Mouse (Mus musculus) MEL (cell line): ENCODE data around the gene Ass1. TPM values are rescaled to one million over a fixed set of nuclear protein-coding genes. Genes with fewer than 3 reads are reported as not detected.

Experiments
- DNase-seq: peaks from one replicate; pipeline ENCODE4 v3.0.0; 2011; ENCODE audit warnings: low read depth, low spot score
- H3K27ac ChIP-seq: 2 replicates; pipeline ENCODE4 v1.5.1; 2012; ENCODE audit warnings: low read depth, mild to moderate bottlenecking, control low read depth, low read length, moderate library complexity; ENCODE audit not compliant: control insufficient read depth
- H3K27me3 ChIP-seq, 2 experiments: fragments of 150-350 bp in 1 of 2; sonication (generic) in 1 of 2; 2 replicates each; pipeline ENCODE4 v1.6.1; 2012; ENCODE audit warnings: low read length in 2 of 2, mild to moderate bottlenecking in 2 of 2, improper control_type of control experiment in 1 of 2, moderate library complexity in 1 of 2; ENCODE audit not compliant: insufficient read depth in 2 of 2, control insufficient read depth in 1 of 2
- H3K36me3 ChIP-seq, 2 experiments: 2 replicates each; pipeline ENCODE4 v1.6.1; 2012 to 2014; ENCODE audit warnings: low read length in 2 of 2, improper control_type of control experiment in 1 of 2, inconsistent platforms in 1 of 2, mild to moderate bottlenecking in 1 of 2; ENCODE audit not compliant: insufficient read depth in 2 of 2, control insufficient read depth in 1 of 2
- H3K4me1 ChIP-seq, 2 experiments: fragments of 150-350 bp in 1 of 2; sonication (generic) in 1 of 2; 2 replicates each; pipeline ENCODE4 v1.6.1; 2012; ENCODE audit warnings: low read length in 2 of 2, improper control_type of control experiment in 1 of 2, mild to moderate bottlenecking in 1 of 2; ENCODE audit not compliant: insufficient read depth in 2 of 2, control insufficient read depth in 1 of 2
- H3K4me3 ChIP-seq, 2 experiments: fragments of 150-350 bp in 1 of 2; sonication (generic) in 1 of 2; 2 replicates each; pipeline ENCODE4 v1.5.1; 2012; ENCODE audit warnings: low read depth in 2 of 2, low read length in 2 of 2, mild to moderate bottlenecking in 2 of 2, moderate library complexity in 2 of 2, control low read depth in 1 of 2, improper control_type of control experiment in 1 of 2; ENCODE audit not compliant: control insufficient read depth in 1 of 2, insufficient read depth in 1 of 2
- H3K79me2 ChIP-seq: 2 replicates; pipeline ENCODE4 v1.6.1; 2012; ENCODE audit warnings: mild to moderate bottlenecking, low read length, moderate library complexity; ENCODE audit not compliant: control insufficient read depth, poor library complexity, insufficient read depth
- H3K9ac ChIP-seq: 2 replicates; pipeline ENCODE4 v1.6.1; 2012; ENCODE audit warnings: low read depth, mild to moderate bottlenecking, control low read depth, low read length, moderate library complexity; ENCODE audit not compliant: control insufficient read depth, poor library complexity, severe bottlenecking
- H3K9me3 ChIP-seq: fragments of 150-350 bp; sonication (generic); replicated peaks from 2 replicates; pipeline ENCODE4 v1.6.1; 2012; ENCODE audit warnings: mild to moderate bottlenecking, low read length, improper control_type of control experiment, moderate library complexity; ENCODE audit not compliant: insufficient read depth
- BHLHE40 ChIP-seq: IDR thresholded peaks from 2 replicates; pipeline ENCODE4 v1.6.1; 2012; ENCODE audit warnings: low read depth, mild to moderate bottlenecking, inconsistent platforms, low read length, improper control_type of control experiment, borderline replicate concordance
- CHD2 ChIP-seq: IDR thresholded peaks from 2 replicates; pipeline ENCODE4 v1.6.1; 2011; ENCODE audit warnings: low read length, improper control_type of control experiment
- CTCF ChIP-seq, 3 experiments: IDR thresholded peaks in 2 of 3; conservative IDR thresholded peaks in 1 of 3; 2 replicates each; pipeline ENCODE4 v1.5.1; 2011 to 2012; ENCODE audit warnings: low read length in 3 of 3, low read depth in 2 of 3, mild to moderate bottlenecking in 2 of 3, improper control_type of control experiment in 1 of 3, inconsistent platforms in 1 of 3, mixed read lengths in 1 of 3, moderate library complexity in 1 of 3; ENCODE audit not compliant: control insufficient read depth in 1 of 3, insufficient read depth in 1 of 3, poor library complexity in 1 of 3, severe bottlenecking in 1 of 3
- E2F4 ChIP-seq: IDR thresholded peaks from 2 replicates; pipeline ENCODE4 v1.6.1; 2011; ENCODE audit warnings: low read depth, low read length, improper control_type of control experiment, borderline replicate concordance
- ELF1 ChIP-seq: IDR thresholded peaks from 2 replicates; pipeline ENCODE4 v1.6.1; 2014; ENCODE audit warnings: low read depth, mild to moderate bottlenecking, inconsistent platforms, low read length, improper control_type of control experiment, moderate library complexity
- EP300 ChIP-seq, 2 experiments: IDR thresholded peaks; 2 replicates each; pipeline ENCODE4 v1.6.1; 2011; ENCODE audit warnings: improper control_type of control experiment in 2 of 2, low read length in 2 of 2, low read depth in 1 of 2, mild to moderate bottlenecking in 1 of 2
- GABPA ChIP-seq: IDR thresholded peaks from 2 replicates; pipeline ENCODE4 v1.6.1; 2012; ENCODE audit warnings: low read depth, mild to moderate bottlenecking, inconsistent platforms, low read length, improper control_type of control experiment, moderate library complexity
- GATA1 ChIP-seq: IDR thresholded peaks from 2 replicates; pipeline ENCODE4 v1.6.1; 2011; ENCODE audit warnings: low read depth, low read length, improper control_type of control experiment
- HCFC1 ChIP-seq: IDR thresholded peaks from 2 replicates; pipeline ENCODE4 v1.6.1; 2012; ENCODE audit warnings: low read depth, mild to moderate bottlenecking, inconsistent platforms, low read length, improper control_type of control experiment, moderate library complexity
- KAT2A ChIP-seq: conservative IDR thresholded peaks from 2 replicates; pipeline ENCODE4 v1.6.1; 2012; ENCODE audit warnings: low read depth, low read length, improper control_type of control experiment, inconsistent platforms
- MAFK ChIP-seq: IDR thresholded peaks from 2 replicates; pipeline ENCODE4 v1.6.1; 2011; ENCODE audit warnings: low read depth, mild to moderate bottlenecking, low read length, improper control_type of control experiment, borderline replicate concordance
- MAX ChIP-seq: IDR thresholded peaks from 2 replicates; pipeline ENCODE4 v1.6.1; 2011; ENCODE audit warnings: low read length, improper control_type of control experiment
- MAZ ChIP-seq: IDR thresholded peaks from 2 replicates; pipeline ENCODE4 v1.6.1; 2012; ENCODE audit warnings: low read depth, mild to moderate bottlenecking, inconsistent platforms, low read length, improper control_type of control experiment
- MEF2A ChIP-seq: IDR thresholded peaks from 2 replicates; pipeline ENCODE4 v1.6.1; 2014; ENCODE audit warnings: low read depth, mild to moderate bottlenecking, inconsistent platforms, low read length, improper control_type of control experiment; ENCODE audit not compliant: poor library complexity, insufficient replicate concordance, severe bottlenecking; ENCODE audit errors: extremely low read depth
- MXI1 ChIP-seq: IDR thresholded peaks from 2 replicates; pipeline ENCODE4 v1.6.1; 2011; ENCODE audit warnings: mild to moderate bottlenecking, low read depth, low read length, improper control_type of control experiment
- MYB ChIP-seq: IDR thresholded peaks from 2 replicates; pipeline ENCODE4 v1.6.1; 2011; ENCODE audit warnings: mild to moderate bottlenecking, low read depth, low read length, improper control_type of control experiment
- NRF1 ChIP-seq: IDR thresholded peaks from 2 replicates; pipeline ENCODE4 v1.6.1; 2014; ENCODE audit warnings: low read depth, mild to moderate bottlenecking, inconsistent platforms, low read length, improper control_type of control experiment, moderate library complexity; ENCODE audit not compliant: poor library complexity, insufficient read depth, severe bottlenecking
- POLR2A ChIP-seq, 2 experiments: IDR thresholded peaks; 2 replicates each; pipeline ENCODE4 v1.6.1; 2011 to 2012; ENCODE audit warnings: low read length in 2 of 2, mild to moderate bottlenecking in 2 of 2, control low read depth in 1 of 2, improper control_type of control experiment in 1 of 2, low read depth in 1 of 2, moderate library complexity in 1 of 2; ENCODE audit not compliant: control insufficient read depth in 1 of 2, insufficient read depth in 1 of 2, poor library complexity in 1 of 2
- POLR2AphosphoS2 ChIP-seq: IDR thresholded peaks from 2 replicates; pipeline ENCODE4 v1.6.1; 2011; ENCODE audit warnings: low read length, improper control_type of control experiment
- POLR2AphosphoS5 ChIP-seq: IDR thresholded peaks from 2 replicates; pipeline ENCODE4 v1.6.1; 2012; ENCODE audit warnings: low read depth, borderline replicate concordance, mild to moderate bottlenecking, inconsistent platforms, low read length, moderate library complexity, mixed read lengths
- SIN3A ChIP-seq: IDR thresholded peaks from 2 replicates; pipeline ENCODE4 v1.6.1; 2012; ENCODE audit warnings: low read length, improper control_type of control experiment, inconsistent platforms
- SMC3 ChIP-seq: IDR thresholded peaks from 2 replicates; pipeline ENCODE4 v1.6.1; 2011; ENCODE audit warnings: low read depth, low read length, improper control_type of control experiment
- TAL1 ChIP-seq: IDR thresholded peaks from 2 replicates; pipeline ENCODE4 v1.6.1; 2012; ENCODE audit warnings: mild to moderate bottlenecking, inconsistent platforms, low read length, moderate library complexity, mixed read lengths
- TCF12 ChIP-seq: IDR thresholded peaks from 2 replicates; pipeline ENCODE4 v1.6.1; 2014; ENCODE audit warnings: low read depth, mild to moderate bottlenecking, inconsistent platforms, low read length, improper control_type of control experiment, moderate library complexity
- UBTF ChIP-seq: IDR thresholded peaks from 2 replicates; pipeline ENCODE4 v1.6.1; 2012; ENCODE audit warnings: low read depth, mild to moderate bottlenecking, inconsistent platforms, low read length, improper control_type of control experiment, moderate library complexity, borderline replicate concordance; ENCODE audit not compliant: insufficient read depth
- ZKSCAN1 ChIP-seq: IDR thresholded peaks from 2 replicates; pipeline ENCODE4 v1.6.1; 2012; ENCODE audit warnings: low read depth, mild to moderate bottlenecking, inconsistent platforms, low read length, improper control_type of control experiment, moderate library complexity
- ZMIZ1 ChIP-seq: IDR thresholded peaks from 2 replicates; pipeline ENCODE4 v1.6.1; 2012; ENCODE audit warnings: low read depth, mild to moderate bottlenecking, inconsistent platforms, low read length, improper control_type of control experiment, moderate library complexity
- ZNF384 ChIP-seq: IDR thresholded peaks from 2 replicates; pipeline ENCODE4 v1.6.1; 2012; ENCODE audit warnings: low read depth, mild to moderate bottlenecking, inconsistent platforms, low read length, improper control_type of control experiment
- polyA plus RNA-seq, 2 experiments: library from polyadenylated mRNA; stranded (reverse) in 1 of 2; unstranded in 1 of 2; fragments of >175 nt in 1 of 2; fragments of >200 nt in 1 of 2; gene quantifications; 2 replicates each; pipeline versions ENCODE4 v1.2.1 to v1.2.4; 2012; ENCODE audit warnings: low replicate concordance in 2 of 2, low read depth in 1 of 2; ENCODE audit not compliant: insufficient read length in 2 of 2, insufficient read depth in 1 of 2, missing spikeins in 1 of 2
- total RNA-seq: library from RNA; depleted of rRNA; stranded (reverse); fragments of 300-350 nt; gene quantifications from 2 replicates; pipeline ENCODE4 v1.2.3, GENCODE M21; 2012

Gene Ass1
- total and polyA plus RNA-seq, 3 experiments, result 45.0 to 88.0 TPM; not detected in 1

DNA sequence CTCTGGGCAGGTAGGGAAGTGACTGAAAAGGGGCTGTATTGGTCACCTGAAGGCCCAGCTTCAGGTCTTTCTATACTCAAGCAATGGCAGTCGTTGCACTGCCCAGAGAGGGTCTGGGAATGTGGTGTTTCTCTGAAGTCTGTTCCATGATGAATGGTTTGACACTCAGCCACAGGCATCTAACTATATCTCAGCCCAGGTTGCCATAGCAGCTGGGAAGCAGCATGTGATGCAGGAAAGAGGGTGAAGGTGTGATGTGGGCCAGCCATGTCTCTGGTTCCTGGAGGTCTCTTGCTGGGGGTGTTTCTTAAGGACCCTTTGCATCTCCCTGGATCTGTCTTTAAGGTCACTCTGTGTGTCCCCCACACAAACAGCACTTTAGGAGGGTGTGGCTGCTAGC is 26.1 kb downstream of the Ass1 start:
- TF ChIP-seq POLR2A (IDR thresholded peaks at IDR 0.05; ENCODE audit: control insufficient read depth in 1 of 2, insufficient read depth in 1 of 2, low read depth in 1 of 2, low read length in 2 of 2, poor library complexity in 1 of 2) (no peak), GATA1 (no peak), CHD2 (no peak), MXI1 (no peak), POLR2AphosphoS5 (no peak), MAFK (no peak), MEF2A (no peak), HCFC1 (no peak), MAZ (no peak), TCF12 (no peak), NRF1 (no peak), POLR2AphosphoS2 (no peak), MYB (no peak), TAL1 (no peak), ZKSCAN1 (no peak), ZMIZ1 (no peak)
- Histone ChIP-seq H3K4me3 (no peak overlapping the region), H3K9me3 (no peaks in the 10 kb centered on the region), H3K27ac (no peak overlapping the region), H3K36me3 (no peaks in the 10 kb centered on the region), H3K79me2 (no peaks in the 10 kb centered on the region), H3K9ac (no peak overlapping the region), H3K4me1 (no peaks in the 10 kb centered on the region), H3K27me3 (no peaks in the 10 kb centered on the region)
- no peak for DNase-seq

DNA sequence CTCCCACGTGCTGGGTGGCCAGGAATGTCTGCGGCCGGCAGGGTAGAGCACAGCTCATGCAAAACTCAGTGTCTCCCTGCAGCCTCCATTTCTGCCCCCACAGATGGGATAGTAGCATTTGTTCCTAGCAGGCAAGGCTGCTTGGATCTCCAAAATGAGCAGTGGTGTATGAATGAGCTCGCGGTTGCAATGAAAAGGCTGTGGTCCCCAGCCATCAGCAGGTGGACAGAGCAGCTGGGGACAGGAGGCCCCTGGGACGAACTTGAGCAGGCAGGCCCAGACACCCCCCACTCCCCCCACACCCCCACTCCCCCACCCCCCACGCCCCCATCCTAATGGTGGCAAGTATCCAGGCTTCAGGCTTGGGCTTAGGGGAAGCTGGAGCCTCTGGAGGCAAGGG is 27.1 kb downstream of the Ass1 start:
- no peak for DNase-seq
- Histone ChIP-seq H3K27me3 (no peaks in the 10 kb centered on the region), H3K4me3 (no peak overlapping the region), H3K9ac (no peak overlapping the region), H3K4me1 (no peaks in the 10 kb centered on the region), H3K9me3 (no peaks in the 10 kb centered on the region), H3K36me3 (no peaks in the 10 kb centered on the region), H3K27ac (no peak overlapping the region), H3K79me2 (no peaks in the 10 kb centered on the region)
- TF ChIP-seq MXI1, result no peak
- TF ChIP-seq ELF1, result no peak
- TF ChIP-seq MAZ, result no peak
- no peak for TF ChIP-seq CTCF (IDR thresholded peaks at IDR 0.05 in 2 of 3, conservative IDR thresholded peaks at IDR 0.05 in 1 of 3; ENCODE audit: control insufficient read depth in 1 of 3, insufficient read depth in 1 of 3, low read depth in 2 of 3, low read length in 3 of 3, poor library complexity in 1 of 3, severe bottlenecking in 1 of 3)
- no peak for TF ChIP-seq POLR2AphosphoS2
- TF ChIP-seq TCF12, result no peak
- TF ChIP-seq ZNF384, result no peak
- TF ChIP-seq SIN3A, result no peak
- no peak for TF ChIP-seq EP300 (IDR thresholded peaks at IDR 0.05; ENCODE audit: low read depth in 1 of 2, low read length in 2 of 2)
- TF ChIP-seq MAX, result no peak
- no peak for TF ChIP-seq GABPA
- no peak for TF ChIP-seq MYB
- TF ChIP-seq E2F4, result no peak
- no peak for TF ChIP-seq SMC3
- TF ChIP-seq GATA1, result no peak
- no peak for TF ChIP-seq KAT2A
- no peak for TF ChIP-seq UBTF
- no peak for TF ChIP-seq BHLHE40
- TF ChIP-seq CHD2, result no peak
